Mouse (Mus musculus): ENCODE data around the gene Hormad1.

- TF ChIP-seq CTCF (IDR thresholded peaks at IDR 0.05; ENCODE audit: low read depth, low read length) (no peak), POLR2A (IDR thresholded peaks at IDR 0.05; ENCODE audit: borderline replicate concordance, low read depth, low read length) (no peak)
Measured at GRCm38 (mm10) chr3:95529814-95530213, 29.7 kb upstream of the Hormad1 start.
